In the genomic region with DNA sequence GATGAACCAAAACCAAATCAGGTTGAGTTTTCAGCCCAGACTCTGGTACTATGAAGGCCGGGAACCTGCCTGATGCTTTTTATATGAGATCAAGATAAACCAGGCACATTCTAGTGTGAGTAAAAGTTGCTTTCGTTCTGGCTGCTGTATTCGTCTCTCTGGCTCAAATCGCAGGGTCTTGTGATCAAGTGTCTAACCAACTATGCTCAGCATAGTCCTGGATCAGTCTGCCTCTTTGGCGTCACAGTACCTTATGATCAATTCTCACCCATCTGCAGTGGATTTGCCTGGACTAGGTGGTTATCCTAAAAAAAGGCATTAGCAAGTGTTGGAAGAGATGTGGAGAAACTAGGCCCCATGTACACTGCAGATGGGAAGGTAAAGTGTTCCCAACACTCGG, we compare ENCODE assay signal across 26 mouse cellular contexts.
"Had no signal": no experiment of that assay in that cellular context is flagged by ENCODE, and none has a peak within 500 bp of the region (broad histone marks: within the 10 kb centered on the region; RNA-seq: fewer than 3 reads in every experiment).

No protein-coding gene starts in this region.

- ATAC-seq: inflammation-experienced regulatory T-cells, adult 6 months; intestine, embryonic 16.5 days; liver, embryonic 12.5 days; midbrain, embryonic 13.5 days; midbrain, embryonic 16.5 days had no signal

- H3K4me2 ChIP-seq: limb, embryonic 13.5 days; liver, embryonic 12.5 days; liver, embryonic 15.5 days; lung, embryonic 15.5 days; midbrain, embryonic 13.5 days; stomach, embryonic 15.5 days had no signal

- H3K4me1 ChIP-seq: limb, embryonic 13.5 days; liver, embryonic 12.5 days; liver, embryonic 15.5 days; lung, embryonic 15.5 days; midbrain, embryonic 10.5 days; midbrain, embryonic 13.5 days; stomach, embryonic 15.5 days had no signal

- H3K27ac ChIP-seq: left cerebral cortex, adult 2 months; limb, embryonic 10.5 days; limb, embryonic 13.5 days; liver, embryonic 12.5 days; liver, embryonic 15.5 days; lung, embryonic 15.5 days; midbrain, embryonic 10.5 days; midbrain, embryonic 13.5 days; stomach, embryonic 15.5 days had no signal

- H3K9ac ChIP-seq: liver, embryonic 12.5 days; liver, embryonic 15.5 days; lung, embryonic 15.5 days; midbrain, embryonic 13.5 days; stomach, embryonic 15.5 days had no signal

- H3K4me3 ChIP-seq: left cerebral cortex, adult 2 months; limb, embryonic 10.5 days; limb, embryonic 13.5 days; liver, embryonic 12.5 days; liver, embryonic 15.5 days; lung, embryonic 15.5 days; megakaryocyte, embryonic 14.5 days; midbrain, embryonic 10.5 days; midbrain, embryonic 13.5 days; stomach, embryonic 15.5 days had no signal

- H3K9me3 ChIP-seq: limb, embryonic 10.5 days; limb, embryonic 13.5 days; liver, embryonic 12.5 days; liver, embryonic 15.5 days; lung, embryonic 15.5 days; midbrain, embryonic 10.5 days; midbrain, embryonic 13.5 days; stomach, embryonic 15.5 days had no signal

- H3K36me3 ChIP-seq: limb, embryonic 10.5 days; limb, embryonic 13.5 days; liver, embryonic 12.5 days; liver, embryonic 15.5 days; lung, embryonic 15.5 days; midbrain, embryonic 10.5 days; midbrain, embryonic 13.5 days; stomach, embryonic 15.5 days had no signal

- H3K27me3 ChIP-seq: limb, embryonic 13.5 days; lung, embryonic 15.5 days; midbrain, embryonic 13.5 days; stomach, embryonic 15.5 days had no signal

- DNase-seq: kidney, adult 18-20 months; kidney, adult 9 months; kidney, postnatal 14 days; kidney, postnatal 4 days; liver; lung, adult 18-20 months; lung, postnatal 10 days; lung, postnatal 36 days; right cerebral cortex, postnatal 14 days; spleen, adult 18-20 months; thymus, adult 18-20 months; thymus, postnatal 14 days; thymus, postnatal 4 days had no signal
